Mouse (Mus musculus) thymus, postnatal 4 days (tissue): ENCODE measurements around the gene Inca1.

Experiments used
- DNase-seq: peaks from one replicate; pipeline ENCODE4 v3.0.0; 2021

Inca1 gene

DNA sequence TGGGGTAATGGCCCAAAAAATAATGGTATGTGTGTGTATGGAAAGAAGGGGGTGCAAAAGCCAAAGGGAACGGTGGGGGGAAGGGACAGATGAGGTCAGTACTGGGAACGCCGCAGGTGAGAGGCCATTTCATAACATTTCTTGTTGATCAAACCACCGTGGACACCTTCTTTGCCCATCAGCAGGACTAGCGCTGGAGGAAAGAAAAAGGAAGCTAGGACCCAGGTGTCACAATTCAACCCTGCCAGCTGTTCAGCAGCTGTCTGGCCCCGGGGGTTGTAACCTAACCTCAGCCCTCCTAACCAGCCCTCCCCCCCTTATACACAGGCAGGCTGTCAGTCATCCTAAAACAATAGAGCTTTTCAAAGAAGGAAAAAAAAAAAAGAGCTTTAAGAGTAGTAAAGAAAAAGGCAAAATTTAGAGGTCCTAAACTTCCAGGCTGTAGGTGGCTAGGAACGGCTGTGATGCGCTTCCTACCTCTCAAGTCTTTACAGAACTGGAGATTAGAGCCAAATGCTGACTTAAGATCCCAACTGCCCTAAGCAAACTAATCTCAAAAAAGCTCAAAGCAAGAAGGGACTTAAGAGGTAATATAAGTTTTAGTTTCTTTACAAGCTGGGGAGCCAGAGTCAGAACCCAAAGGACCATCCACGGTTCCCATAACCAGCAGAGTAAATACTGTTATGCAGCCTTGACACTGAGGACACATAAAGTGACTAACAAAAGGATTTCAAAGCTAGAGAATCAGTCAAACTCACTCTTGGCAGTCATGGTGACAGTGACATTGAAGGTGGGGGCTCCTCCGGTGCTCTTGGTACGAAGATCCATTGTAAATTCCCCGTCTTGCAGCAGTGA, 47.7 kb downstream of the Inca1 start:
- DNase-seq: peak; percentile 72

DNA sequence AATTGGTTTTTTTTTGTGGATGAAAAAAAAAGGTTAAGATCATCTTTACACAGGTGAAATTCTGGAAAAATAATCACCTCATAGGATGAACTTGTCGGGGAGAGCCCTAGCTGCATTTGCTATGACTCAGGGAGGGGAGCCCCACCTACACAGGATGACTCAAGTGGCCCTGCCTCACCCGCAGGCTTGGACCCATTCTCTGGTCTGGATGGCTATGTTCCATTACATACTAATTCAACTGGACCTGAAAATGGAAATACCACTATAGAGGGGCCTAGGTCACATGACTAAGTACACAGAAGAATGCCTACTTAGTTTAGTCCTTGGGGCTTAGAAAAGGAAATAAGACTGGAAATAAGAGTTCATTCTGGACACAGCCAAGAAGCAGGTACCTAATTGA, 48.6 kb downstream of the Inca1 start:
- peak; percentile 33 for DNase-seq

DNA sequence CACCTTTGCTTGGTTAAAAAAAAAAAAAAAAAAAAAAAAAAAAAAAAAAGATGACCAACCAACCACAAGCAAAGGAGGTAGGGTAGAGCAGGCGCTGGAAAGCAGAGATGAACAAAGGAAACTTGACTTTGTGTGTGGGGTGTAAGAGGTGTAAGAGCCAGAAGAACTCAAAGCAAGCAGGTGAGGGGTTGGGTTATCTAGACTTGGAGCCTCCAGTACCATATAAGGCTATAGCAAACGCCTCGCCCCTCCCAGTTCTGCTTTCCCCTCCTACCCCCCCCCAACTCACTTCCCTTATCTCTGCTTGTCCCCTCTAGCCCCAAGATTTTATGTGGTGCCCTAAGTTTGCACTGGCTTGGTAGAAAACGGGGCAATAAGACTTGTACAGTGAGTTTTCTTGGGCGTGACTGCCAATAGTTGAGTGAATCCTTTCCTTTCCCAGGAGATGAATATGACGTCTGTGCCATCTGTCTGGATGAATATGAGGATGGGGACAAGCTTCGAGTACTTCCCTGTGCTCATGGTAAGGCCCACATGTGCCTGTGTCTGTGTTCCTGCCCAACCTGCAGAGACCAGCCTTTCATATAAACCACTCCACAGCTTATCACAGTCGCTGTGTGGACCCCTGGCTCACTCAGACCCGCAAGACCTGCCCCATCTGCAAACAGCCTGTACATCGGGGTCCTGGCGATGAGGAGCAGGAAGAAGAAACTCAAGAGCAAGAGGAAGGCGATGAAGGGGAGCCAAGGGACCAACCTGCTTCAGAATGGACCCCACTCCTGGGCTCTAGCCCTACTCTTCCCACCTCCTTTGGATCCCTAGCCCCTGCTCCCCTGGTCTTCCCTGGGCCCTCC, 49.4 kb downstream of the Inca1 start:
- peak; percentile 62 for DNase-seq

DNA sequence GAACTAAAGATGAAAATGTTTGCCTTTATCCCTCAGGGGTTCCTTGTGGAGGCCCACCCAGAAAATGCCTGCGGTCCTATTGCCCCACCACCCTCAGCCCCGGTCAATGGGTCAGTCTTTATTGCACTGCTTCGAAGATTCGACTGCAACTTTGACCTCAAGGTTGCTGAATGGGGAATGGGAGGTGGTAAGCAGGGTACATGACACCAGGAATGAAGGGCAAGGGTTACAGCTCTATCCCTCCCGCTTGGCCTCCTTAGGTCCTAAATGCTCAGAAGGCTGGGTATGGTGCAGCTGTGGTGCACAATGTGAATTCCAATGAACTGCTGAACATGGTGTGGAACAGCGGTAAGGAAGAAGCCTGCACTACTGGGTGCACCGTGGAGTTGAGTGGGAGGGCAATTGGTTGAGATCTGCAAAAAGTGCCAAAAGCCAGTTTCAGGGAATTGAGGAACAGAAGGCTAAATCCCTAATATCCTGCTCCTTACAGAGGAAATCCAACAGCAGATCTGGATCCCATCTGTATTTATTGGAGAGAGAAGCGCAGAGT, 50.7 kb downstream of the Inca1 start:
- DNase-seq: peak; percentile 28

DNA sequence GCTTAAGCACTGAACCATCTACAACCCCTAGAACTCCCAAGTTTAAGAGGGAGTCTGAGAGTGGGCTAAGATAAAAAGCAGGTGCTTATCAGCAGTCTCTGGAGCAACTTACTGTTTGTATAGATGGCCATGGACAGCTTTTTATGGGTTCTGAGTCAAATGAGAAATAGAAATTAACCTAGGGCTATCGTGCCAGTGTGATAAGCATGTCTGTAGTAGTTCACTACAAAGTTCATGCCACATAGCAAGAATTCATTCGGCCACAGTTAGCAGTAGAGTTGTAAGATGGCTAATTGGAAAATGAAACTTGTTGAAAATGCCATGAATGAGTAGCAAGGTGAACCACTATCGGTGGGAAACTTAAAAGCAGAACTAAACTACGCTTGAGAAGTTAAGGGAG, 51.4 kb downstream of the Inca1 start:
- no peak for DNase-seq

DNA sequence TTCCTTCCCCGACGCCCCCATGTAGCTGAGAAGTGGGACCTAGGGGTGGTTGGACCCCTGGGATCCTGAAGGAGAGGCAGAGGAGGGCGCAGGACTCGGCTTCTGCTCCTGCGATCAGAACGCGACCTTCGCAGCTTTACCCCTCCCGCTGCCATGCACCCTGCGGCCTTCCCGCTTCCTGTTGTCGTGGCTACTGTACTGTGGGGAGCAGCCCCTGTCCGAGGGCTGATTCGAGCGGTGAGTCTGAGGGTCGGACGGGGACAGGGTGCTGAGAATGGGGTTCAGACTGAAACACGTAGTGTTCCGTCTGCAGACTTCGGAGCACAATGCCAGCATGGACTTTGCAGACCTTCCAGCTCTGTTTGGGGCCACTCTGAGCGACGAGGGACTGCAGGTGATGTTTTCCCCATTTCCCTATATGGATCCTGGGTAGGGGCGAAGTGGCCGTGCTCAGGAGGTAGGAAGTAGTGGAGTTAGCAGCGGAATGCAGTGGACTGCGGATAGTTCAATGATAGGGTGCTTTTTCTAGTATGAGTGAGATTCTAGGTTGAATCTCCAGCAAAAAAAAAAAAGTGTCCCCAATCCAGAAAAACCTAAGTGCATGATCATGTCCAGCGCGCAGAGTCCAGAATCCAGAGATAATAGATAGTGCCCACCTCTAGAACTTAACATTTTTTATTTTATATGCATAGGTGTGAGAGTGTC, 52.1 kb downstream of the Inca1 start:
- peak; percentile 71 for DNase-seq

DNA sequence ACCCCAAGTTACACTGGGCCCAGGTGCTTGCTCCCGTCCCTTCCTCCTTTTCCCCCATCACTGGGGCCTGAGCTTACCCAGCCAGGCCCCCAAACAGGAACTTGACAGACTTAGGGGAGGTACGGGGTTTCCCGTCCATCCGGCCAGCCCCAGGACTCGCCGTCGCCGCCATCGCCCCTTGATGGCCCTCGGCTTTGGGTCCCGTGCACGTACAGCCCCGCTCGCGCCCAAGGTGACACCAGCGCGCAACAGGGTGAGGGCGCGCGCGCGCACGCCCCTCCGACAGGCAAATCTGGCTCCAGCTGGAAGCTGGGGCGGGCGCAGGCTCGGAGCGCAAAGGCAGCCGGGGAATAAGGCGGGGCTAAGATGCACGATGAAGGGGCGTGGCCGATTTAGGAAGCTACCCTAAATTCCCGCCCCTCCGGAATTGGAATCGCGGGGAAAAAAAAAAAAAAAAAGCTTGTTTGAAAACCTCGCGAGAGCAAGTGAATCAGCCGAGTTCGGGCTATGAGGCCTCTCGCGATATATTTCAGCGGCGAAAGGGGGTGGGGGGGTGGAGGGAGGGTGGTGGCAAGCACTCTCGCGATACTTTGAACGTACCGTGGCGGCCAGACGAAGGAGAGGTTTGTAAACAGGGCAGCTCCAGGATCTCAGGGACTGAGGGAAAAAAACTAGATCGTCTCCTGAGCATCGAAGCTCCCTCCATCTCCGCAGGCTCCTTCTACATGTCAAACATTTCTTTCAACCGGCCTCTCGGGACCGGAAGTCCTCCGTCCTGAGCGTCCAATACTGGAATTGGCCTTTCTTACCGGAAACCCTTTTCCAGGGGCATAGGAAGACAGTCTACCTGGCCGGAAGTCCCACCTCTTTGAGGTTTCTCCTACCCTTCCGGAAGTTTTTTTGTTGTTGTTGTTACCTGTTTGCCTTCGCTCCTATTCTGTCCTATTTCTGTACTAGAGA, 53.0 kb downstream of the Inca1 start, which contains the start of the genes Rnf167 and Slc25a11:
TSS of gene Rnf167 (plus strand) at position 545 of the 960 bp plus-strand sequence.
TSS of gene Slc25a11 (minus strand) at position 789 of the 960 bp plus-strand sequence.
- peak; percentile 97 for DNase-seq

DNA sequence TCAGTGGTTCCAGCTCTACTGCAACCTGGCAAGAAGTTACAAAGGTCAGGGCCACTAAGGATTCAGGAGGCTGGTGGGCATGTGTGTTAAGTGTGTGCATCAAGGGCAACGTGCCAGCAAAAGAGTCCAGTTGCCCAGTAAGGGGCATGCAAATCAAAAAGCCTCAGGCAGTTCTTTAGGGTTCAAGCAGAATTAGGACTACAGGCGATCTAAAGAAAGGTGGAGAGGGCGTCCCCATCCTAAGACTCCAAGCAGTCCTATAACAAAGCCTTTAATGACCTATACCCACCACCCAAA, 53.7 kb downstream of the Inca1 start:
- peak; percentile 25 for DNase-seq

DNA sequence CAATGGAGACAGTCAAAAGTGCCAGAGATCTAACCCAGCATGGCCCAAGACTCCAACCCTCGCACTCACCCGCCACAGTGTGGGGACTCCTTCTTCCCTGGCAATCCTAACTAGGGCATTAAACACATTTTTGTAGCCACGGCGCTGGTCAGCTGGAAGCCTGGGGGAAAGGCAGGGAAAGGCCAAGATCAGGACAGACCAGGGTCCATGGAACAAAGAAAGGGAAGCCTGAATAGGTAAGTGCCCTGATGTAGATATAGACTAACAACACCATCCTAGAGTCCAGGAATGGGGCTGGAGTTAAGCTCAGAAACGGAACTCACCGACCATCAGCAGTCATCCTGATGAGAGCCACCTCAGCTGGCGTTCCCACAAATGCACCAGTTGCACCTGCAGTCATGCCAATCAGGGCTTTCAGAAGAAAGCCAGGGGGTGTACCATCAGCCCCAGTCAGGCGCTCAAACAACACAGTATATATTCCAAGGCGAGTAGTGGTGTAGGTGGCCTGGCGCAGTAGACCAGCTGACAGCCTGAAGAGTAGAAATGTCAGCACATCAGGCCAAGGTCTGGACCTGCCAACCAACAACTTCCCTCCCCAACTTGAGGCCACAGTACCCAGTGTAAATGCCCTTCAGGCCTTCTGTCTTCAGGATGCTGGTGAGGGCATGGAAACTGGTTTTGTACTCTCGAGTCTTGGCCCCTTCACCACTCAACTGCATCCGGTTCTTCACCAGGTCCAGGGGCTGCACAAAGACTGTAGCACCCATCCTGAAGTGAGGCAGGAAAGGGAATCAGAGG, 54.3 kb downstream of the Inca1 start:
- DNase-seq: peak; percentile 20

DNA sequence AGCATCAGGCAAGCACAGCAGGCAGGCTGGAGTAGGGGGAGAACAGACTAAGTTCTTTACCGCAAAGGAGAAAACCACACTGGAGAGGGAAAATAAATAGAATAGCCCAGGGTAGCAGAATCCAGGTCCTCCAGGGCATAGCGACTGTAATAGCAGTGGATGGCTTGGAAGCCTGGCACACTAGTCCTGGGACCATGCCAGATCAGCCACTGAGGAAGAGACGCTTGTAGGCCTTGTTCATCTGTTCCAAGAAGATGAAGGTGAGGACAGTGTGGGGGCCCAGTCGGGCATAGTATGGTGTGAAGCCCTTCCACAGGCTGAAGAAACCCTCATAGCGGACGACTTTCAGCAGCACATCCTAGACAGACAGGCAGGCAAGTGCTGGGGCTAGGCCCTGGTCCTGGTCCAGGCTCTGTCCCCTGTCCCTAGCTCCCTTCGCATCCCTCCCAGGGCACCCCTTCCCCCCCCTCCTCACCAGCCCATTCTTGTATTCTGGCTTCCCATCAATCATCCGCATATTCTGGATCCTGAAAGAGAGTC, 55.3 kb downstream of the Inca1 start:
- DNase-seq: no peak

DNA sequence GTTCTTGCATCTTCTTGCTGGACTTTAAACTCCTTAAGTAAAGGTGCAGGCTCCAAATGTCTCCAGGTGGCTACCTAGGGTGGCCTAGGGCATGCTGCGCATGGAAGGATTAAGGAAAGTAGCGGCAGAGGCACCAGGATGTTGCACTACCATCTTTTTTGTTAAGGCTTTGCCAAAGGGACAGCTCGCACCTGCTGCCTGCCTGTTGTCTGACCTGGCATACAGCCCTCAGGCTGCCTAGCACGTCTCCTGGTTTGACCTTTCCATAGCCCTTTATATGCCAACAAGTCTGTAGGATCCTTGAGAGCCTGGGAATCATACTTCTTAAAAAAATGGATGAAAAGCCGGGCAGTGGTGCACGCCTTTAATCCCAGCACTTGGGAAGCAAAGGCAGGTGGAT, 56.9 kb downstream of the Inca1 start:
- DNase-seq: no peak

DNA sequence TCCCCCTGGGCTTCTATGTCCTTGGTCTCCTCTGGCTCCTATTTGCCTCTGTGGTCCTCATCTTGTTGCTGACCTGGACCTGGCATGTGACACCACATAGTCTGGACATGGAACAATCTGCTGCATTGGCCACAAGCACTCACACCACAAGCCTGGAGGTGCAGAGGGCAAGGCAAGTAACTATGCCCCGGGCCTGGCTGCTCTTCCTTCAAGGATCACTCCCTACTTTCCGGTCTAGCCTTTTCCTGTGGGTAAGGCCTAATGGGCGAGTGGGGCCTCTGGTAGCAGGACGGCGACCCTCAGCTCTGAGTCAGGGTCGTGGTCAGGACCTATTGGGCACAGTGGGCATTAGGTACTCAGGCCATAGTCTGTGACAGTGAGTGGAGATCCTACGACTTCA, 58.7 kb downstream of the Inca1 start:
- no peak for DNase-seq

DNA sequence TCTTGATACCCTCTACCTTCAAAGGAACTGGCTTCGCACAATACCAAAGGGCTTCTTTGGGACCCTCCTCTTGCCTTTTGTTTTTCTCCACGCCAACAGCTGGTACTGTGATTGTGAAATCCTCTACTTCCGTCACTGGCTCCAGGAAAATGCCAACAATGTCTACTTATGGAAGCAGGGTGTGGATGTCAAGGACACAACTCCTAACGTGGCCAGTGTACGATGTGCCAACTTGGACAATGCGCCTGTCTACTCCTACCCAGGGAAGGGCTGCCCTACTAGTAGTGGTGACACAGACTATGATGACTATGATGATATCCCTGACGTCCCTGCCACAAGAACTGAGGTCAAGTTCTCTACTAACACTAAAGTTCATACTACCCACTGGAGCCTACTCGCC, 60.0 kb downstream of the Inca1 start:
- DNase-seq: no peak

DNA sequence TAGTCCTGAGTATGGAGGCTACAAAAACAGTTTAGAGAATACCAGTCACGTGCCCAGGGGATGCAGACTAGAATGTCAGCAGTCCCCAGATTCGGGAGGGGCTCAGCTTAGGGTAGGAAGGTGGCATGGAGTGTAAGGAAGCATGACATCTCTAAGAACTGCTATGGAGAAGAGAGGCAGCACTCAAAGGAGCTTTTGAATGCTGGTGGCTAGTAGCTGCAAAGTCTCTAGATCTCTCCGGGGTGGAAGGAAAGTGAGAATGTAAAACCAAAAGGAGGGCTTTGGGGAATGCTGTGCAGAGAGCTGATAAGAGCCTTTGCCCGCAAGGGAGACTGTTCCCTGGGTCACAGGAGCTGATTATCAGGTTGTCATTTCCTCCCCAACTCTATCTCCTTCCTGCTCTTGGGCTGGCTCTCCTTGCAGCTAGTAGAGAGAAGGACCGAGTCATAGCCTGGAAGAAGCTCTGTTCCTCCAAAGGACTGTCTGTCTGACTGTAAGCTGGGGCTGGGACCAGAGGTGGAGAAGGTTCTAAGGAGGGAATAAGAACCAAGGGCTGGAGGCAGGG, 61.2 kb downstream of the Inca1 start, which contains the start of gene Gp1ba:
TSS of gene Gp1ba (plus strand) at position 409 of the 565 bp plus-strand sequence.
- DNase-seq: no peak
